Mouse (Mus musculus) embryonic fibroblast, embryonic 13.5 days (primary cell): ENCODE results near the gene A830031A19Rik.

Experiments
- CTCF ChIP-seq: IDR thresholded peaks from 2 replicates; pipeline ENCODE4 v1.5.1; 2011; ENCODE audit warnings: mild to moderate bottlenecking, control low read depth, low read length, moderate library complexity, borderline replicate concordance; ENCODE audit not compliant: insufficient read depth
- POLR2A ChIP-seq: IDR thresholded peaks from 2 replicates; pipeline ENCODE4 v1.6.1; 2011; ENCODE audit warnings: low read depth, mild to moderate bottlenecking, control low read depth, low read length, moderate library complexity

DNA sequence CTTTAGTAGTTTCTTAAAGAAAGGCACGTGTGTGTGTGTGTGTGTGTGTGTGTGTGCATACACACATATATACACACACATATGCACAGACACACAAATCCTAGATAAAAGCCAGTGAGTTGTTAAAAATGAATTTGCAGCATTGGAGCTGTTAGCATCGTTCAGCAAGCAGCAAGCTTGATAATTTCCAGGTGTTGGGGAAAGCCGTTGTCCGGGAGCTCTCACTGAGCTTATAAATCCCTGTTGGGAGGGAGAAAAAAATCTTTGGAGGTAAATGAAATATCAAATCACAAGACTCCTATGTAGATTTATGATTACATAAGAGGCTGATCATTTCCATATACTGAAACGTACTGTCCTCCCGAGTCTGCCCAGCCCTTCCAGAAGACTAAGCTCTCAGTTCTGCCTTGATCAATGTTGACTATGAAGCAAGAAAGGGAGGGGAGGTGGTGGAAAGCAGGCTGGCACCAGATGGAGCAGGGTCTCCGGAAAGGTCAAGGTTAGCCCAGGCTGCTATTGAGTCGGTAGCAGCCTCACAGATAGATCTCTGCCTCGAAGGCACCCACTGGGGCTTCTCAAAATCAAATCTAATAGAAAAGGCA, 12.3 kb downstream of the A830031A19Rik start:
- no peak for TF ChIP-seq CTCF
- no peak for TF ChIP-seq POLR2A
